Mouse (Mus musculus) ES-Bruce4 (cell line): ENCODE results near the gene Gm20449.
"Not testable (repeated sequence)": the region's sequence is repeated elsewhere in the genome, so short reads cannot be mapped to it uniquely, and the experiment has no call there.

Experiments
- CTCF ChIP-seq: IDR thresholded peaks from one replicate; pipeline ENCODE4 v1.8.1; 2011; ENCODE audit warnings: low read depth, low read length
- EP300 ChIP-seq: IDR thresholded peaks from 2 replicates; pipeline ENCODE4 v1.6.1; 2011; ENCODE audit warnings: low read depth, low read length; ENCODE audit not compliant: insufficient read depth
- POLR2A ChIP-seq: IDR thresholded peaks from one replicate; pipeline ENCODE4 v1.8.1; 2011; ENCODE audit warnings: low read length; ENCODE audit not compliant: insufficient read depth

DNA sequence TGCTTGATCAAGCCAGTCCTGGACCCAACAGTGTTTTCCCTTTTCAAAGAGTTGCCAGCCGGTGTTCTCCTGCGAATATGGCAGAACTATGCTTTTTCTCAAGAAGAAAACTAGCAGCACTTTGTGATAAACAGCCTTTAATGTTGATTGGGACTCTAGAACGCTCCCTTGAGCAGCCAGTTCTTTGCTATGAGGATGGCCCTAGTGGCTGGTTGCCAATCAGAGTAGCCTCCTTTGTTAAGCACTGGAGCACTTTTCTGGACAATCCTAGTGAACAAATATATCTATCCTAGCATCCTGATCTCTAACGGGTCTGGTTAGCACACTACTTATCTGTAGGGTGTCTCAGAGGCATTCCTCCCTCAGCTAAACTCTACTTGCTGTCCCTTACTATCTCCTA lies 753 bp downstream of the Gm20449 start:
- TF ChIP-seq POLR2A, CTCF, EP300: not testable (repeated sequence)
